Mouse (Mus musculus): ENCODE measurements at regions not wholly inside any gene's neighbourhood (a gene's known extent, or its start where the extent isn't known, plus 50 kb on each side); places are given as distances from the start of the nearest gene placed in this dataset.

DNA sequence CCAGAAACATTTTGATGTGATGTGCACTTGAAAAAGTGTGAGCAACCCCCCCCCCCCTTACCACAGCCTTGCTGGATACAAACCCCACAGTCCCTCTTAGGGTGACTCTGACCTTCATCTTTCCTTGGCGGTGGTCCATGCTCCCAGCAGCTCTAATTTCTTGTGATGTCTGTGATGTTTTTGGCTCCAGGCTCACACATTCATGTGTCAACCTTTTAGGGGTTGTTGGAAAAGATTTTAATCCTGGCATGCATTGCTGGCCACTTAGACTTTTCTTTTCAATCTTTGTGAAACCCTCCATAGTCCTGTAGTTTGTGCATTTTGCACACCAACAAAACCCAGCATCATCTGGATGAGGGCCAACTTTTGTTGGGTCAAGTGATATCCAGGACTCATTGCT is 134.9 kb upstream of the Igfbp3 start:
- in situ Hi-C loops (cut with MseI, MboI) = no loop called here

DNA sequence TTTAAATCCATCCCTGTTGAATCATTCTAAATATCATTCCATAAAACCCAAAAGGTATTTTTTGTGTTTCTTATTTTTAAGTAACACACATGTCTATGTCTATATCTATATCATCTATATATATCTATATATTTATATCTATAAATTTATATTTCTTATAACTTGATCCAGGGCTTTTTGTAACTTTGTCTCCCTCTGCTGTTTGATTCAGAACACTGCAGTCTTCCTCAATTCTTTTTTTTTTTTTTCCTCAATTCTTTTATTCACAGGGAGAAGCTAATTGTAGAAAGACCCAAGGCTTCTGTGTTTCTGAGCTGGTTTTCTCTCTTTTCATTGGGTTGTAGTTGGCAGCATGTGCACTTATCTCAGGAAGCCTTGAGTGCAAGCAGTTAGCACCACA is 124.1 kb upstream of the Igfbp3 start:
- in situ Hi-C loops (cut with MseI, MboI) = loop anchor here in 1 of 2 experiments (5.0 kb wide), 1 partner anchor 121 kb away; no protein-coding TSS in a partner anchor

DNA sequence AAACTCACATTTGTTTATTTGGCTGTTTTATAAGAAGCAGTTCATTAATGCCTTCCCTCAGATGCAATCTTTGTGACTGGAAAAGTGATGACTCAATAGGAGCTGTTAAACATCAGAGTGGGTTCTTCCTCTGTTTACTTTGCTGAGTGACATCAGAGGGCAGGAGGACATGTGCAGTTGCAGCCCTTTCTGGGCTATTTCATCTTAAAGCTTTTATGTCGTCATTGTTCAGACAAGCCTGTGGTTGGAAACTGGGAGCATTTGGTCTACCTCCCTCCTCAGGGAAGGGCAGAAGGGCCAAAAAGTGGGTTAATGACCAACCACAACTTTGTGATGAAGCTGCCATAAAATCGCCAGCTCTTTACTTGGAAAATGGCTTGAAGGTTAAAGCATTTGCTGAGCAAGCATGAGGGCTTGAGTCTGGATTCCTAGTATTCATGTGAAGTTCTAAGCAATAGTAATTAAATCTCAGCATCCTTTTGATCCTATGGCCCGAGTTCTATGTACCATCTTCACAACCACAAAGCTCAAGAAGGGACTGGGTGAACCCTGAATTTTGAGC is 103.8 kb upstream of the Igfbp3 start:
- in situ Hi-C loops (cut with MseI, MboI) = no loop called here

DNA sequence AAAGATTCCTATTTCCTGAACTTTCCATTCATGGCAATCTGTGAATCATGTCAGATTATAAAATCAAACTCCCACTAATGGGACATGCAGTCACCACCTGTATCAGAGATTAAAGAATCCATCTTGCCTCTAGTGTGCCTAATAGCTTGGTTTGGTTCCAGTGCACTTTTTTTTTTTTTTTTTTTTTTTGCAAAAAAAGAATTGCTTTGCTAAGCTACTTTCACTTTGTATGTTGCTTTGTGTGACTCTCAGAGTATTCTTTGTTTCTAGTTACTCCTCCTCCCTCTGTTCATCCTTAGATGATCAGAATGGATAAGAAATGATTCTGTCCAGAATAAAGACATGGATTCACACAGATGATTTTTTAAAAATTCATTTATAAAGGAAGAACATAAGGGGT is 82.5 kb upstream of the Igfbp3 start:
- in situ Hi-C loops (cut with MseI, MboI) = no loop called here

DNA sequence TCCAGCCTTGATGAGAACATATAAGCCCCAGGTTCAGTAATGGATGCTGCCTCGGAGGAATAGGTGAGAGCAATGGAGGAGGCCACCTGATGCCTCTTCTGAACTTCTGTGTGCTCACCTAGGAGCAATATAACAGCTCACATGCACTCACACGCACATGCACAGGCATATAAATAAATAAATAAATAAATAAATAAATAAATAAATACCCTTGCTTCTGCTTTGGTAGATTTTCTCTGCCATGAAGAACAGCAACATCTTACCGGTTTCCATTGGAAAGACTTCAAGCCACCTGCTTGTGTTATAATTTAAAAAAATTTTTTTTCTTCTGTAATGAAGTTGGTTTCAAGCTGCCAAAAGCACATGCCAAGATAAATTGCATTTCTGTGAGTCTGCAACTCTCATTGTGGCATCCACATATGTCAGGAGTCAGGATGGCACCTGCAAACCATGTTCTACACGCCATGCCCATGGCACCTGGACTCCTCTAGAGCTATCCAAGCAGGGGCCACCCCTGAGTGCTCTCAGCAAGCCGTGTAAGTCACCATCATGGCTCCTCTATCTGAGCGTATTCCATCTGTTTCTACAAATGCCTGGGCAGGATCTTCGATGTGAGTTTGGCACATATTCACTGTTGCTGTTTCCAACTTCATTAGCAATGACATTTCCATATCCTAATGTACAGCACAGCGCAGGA is 75.7 kb upstream of the Igfbp3 start:
- in situ Hi-C loops (cut with MseI, MboI) = no loop called here

DNA sequence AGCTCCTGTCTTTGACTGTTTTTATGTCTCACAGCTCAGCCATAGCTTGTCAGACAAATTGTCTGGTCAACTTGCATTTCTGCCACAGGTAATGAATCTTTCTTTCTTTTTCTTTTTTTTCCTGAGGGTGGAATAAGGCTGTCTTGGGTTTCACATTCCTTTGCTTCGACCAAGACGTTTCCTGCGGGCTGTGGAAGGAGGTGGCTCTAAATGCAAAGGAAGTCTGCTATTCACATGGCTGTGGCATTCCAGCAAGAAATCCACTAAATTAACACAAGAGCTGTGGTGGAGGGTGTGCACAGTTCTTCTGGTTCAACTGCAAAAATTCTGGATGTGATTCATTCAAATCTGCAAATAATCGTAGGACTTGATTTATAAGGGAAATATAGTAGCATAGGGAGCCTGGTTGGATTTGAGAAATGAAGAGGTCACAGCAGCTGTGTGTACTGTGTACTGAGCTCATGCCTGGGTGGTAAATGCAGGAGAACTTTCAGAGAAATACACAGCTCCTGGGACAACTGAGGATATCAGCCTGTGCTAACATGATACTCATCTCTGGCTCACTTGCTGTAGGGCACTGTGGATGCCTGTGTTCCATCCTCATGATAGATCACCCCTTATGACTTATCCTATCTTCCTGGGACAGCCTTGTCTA is 71.2 kb upstream of the Igfbp3 start:
- in situ Hi-C loops (cut with MseI, MboI) = no loop called here

DNA sequence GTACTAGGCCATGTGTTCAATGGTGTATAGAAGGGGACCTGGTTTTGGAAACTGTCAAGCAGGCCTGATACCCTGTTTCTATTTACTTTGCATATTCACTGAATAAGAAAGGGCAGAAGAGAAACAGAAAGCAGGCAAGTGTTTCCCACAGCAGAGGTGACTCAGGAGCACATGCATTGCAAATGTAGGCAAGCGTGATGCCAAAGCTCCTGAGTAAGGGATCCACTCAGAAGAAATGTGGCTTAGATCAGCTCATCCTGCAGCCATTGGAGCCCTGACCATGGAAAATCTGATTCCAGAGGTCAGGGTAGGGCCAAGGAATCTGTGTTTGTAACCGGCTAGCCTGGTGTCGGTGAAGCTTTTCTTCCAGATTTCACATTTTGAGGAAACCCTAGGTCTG is 69.3 kb upstream of the Igfbp3 start:
- in situ Hi-C loops (cut with MseI, MboI) = no loop called here

DNA sequence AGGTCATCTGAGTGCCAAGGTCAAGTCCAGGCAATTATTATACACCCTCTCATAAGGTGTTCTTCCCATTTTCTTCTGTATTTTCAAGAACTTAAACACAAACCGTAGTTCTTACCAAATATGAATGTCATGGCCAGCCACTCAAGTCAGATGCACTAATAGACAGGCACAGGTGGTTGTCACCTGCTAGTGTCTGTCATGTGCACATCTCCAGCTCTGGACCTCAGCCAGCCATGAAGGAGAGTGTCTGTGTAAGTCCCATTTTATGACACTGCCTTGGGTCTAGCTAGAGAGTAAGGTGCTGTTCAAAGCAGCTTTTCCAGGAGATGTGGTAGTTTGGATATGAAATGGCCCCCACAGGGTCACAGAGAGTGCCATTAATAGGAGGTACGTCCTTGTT is 68.5 kb upstream of the Igfbp3 start:
- in situ Hi-C loops (cut with MseI, MboI) = no loop called here

DNA sequence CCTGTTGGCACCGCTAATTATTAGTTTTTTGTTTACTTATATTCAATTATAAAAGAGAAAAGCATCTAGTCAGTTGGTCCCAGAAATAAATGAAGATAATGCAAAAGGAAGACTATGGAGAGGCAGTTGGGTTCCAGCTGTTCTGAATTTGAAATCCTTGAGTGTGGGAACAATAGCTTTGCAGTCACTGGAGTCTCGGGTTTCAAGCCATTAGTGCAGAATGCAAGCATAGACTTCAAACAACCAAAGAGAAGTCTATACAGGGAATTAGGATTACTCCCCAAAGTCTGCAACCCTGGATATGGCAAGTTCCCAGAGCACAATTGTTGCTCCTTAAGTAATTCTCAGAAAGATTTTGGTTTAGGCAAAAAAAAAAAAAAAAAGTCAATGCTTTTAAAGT is 67.9 kb upstream of the Igfbp3 start:
- in situ Hi-C loops (cut with MseI, MboI) = no loop called here

DNA sequence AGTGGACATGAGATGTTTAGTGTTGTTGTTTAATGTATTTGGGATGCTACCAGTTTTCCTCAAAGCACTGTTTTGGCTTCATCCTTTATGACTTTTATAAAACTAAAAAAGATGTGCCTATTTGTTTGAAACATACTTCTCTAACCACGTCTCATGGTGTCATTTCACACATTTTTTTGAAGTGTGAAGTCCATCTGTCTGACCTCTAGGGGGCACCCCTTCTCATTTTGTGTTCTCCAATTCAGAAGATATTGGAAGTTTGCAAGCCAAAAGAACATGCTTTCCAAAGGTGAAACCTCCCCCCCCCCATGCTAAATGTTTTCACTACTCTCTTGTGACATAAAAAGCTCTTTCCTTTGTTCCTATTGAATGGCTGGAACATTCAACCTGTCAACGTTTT is 66.2 kb upstream of the Igfbp3 start:
- in situ Hi-C loops (cut with MseI, MboI) = no loop called here

DNA sequence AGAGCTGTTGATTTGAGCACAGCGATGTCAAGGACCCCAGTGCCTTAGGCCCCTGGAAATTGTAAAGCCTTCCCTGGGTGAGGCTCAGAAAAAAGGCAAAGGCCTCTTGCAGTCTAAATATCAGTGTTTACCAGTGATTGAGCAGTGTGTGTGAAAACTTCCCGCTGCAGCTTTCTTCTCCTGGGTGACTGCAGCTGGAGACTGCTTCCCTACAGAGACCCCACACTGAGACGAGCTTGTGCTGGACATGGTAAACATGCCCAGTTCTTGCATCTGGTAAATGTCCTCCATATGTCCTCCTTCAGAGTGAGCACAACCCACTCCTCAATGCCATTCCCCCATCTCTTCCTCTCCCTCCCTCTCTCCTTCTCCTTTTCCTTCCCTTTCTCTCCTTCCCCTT is 58.8 kb upstream of the Igfbp3 start:
- in situ Hi-C loops (cut with MseI, MboI) = no loop called here

DNA sequence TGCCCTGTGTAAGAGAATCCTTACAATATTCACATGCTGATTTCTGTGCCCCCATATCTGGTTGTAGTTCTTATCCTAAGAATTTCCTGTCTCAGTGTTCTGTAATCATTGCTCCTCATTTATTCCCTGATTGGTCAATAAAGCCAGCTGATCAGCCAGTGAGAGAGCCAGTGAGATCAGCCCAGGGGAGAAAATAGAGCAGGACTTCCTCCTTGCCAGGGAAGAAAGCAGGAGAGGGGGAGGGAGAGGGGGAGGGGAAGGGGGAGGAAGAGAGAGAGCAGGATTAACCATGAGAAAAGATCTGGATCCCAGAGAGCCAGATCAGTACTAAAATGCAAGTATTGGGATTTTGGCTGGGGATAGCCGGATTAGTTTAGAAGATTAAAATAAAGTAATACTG is 57.2 kb upstream of the Igfbp3 start:
- in situ Hi-C loops (cut with MseI, MboI) = no loop called here

DNA sequence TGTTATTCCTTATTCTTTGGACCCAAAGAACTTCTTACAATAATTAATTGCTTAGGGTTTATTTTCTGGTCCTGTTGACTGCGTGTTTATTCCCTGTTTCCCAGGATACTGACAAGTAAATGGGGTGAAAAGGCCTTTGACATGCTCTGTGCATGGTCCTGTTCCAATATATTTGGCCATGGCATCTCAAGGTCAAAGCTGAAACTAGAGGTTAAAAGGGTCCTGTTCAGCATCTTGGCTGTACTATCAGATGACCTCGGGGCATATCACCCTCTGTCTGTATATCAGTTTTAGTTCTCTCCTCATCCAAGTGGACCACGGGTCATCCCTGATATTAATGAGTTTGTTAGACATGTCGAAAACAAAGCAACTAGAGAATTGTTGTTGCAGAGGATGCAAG is 50.2 kb upstream of the Igfbp3 start:
- in situ Hi-C loops (cut with MseI, MboI) = no loop called here

Measured in mouse trophoblast stem cell (cell line).